Mouse (Mus musculus) kidney, embryonic 16.5 days (tissue): ENCODE results near the gene Ccl1. TPM values are rescaled to one million over a fixed set of nuclear protein-coding genes. Genes with fewer than 3 reads are reported as not detected.
A peak's percentile ranks its signal among the peaks of the same experiment; 100 is the strongest.

ENCODE experiments used
- ATAC-seq: fragments of 200-750 bp; cut with Nextera tagmentation; 2 replicates; pipeline ENCODE4 v1.8.0; 2017; ENCODE audit warnings: moderate TSS enrichment; ENCODE audit not compliant: low FRiP score, low TSS enrichment
- H3K27ac ChIP-seq: fragments of 300-500 bp; sonication (generic); 2 replicates; pipeline ENCODE4 v1.5.1; 2014; ENCODE audit warnings: low read length
- H3K27me3 ChIP-seq: fragments of 300-500 bp; sonication (generic); 2 replicates; pipeline ENCODE4 v1.6.1; 2014; ENCODE audit warnings: low read length, control low read depth, mixed read lengths; ENCODE audit not compliant: insufficient read depth
- H3K36me3 ChIP-seq: fragments of 300-500 bp; sonication (generic); 2 replicates; pipeline ENCODE4 v1.6.1; 2014; ENCODE audit warnings: low read length, control low read depth, mixed read lengths; ENCODE audit not compliant: insufficient read depth
- H3K4me1 ChIP-seq: fragments of 300-500 bp; sonication (generic); 2 replicates; pipeline ENCODE4 v1.6.1; 2014; ENCODE audit warnings: low read length, control low read depth, mixed read lengths; ENCODE audit not compliant: insufficient read depth
- H3K4me2 ChIP-seq: fragments of 300-500 bp; sonication (generic); replicated peaks from 2 replicates; pipeline ENCODE4 v1.6.1; 2014; ENCODE audit warnings: low read depth, low read length
- H3K4me3 ChIP-seq: fragments of 300-500 bp; sonication (generic); 2 replicates; pipeline ENCODE4 v1.5.1; 2014; ENCODE audit warnings: mild to moderate bottlenecking, low read length
- H3K9ac ChIP-seq: fragments of 300-500 bp; sonication (generic); replicated peaks from 2 replicates; pipeline ENCODE4 v1.6.1; 2014; ENCODE audit warnings: low read length
- H3K9me3 ChIP-seq: fragments of 300-500 bp; sonication (generic); 2 replicates; pipeline ENCODE4 v1.6.1; 2016; ENCODE audit warnings: low read length, control low read depth
- WGBS: fragments of 180-500 bp; shearing (Covaris S2); extraction: QIAGEN DNeasy Blood & Tissue Kit; methylation state at CpG from one replicate; pipeline ENCODE4 v1.1.7; 2014; 5-methylcytosine and 5-hydroxymethylcytosine counted together
- polyA plus RNA-seq: library from polyadenylated mRNA; unstranded; fragments of >200 nt; fragmentation: Nextera tagmentation; extraction: Ambion mirVana; gene quantifications from 2 replicates; pipeline ENCODE4 v1.2.1, GENCODE M21; 2015

Gene Ccl1
- polyA plus RNA-seq, 1 experiment from 2014 or later: not detected

DNA sequence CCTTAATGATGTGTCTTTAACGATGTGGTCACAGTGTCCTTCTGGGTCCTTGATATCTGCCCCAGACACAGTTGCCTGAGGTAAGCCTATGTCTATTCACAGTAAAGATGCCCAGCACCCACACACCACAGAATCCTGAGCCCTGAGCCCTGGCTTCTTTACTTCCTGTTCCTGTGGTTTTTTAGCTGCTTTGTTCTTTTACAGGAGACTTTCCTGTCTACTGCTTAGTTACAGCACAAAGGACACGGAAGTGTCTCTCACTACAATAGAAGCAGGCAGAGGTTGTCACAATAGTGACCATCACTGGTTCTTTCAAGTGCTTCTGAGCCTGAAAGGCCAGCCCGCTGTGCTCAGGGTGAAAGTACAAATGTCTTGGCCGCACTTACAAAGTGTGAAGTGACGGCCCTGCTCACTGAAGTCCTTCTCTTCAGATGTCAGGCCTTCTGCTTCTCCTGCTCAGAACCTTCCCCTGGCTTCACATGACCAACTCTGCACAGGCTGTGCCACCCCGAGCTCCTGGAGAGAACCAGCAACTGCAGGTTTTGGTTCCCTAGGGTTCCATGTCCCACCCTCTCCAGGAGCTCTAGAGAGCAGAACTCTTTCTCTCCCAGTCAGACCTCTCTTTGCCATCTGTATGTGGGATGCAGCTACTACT lies 122.1 kb downstream of the Ccl1 start:
- no peaks in the 10 kb centered on the region for H3K36me3 ChIP-seq
- H3K9me3 ChIP-seq: no peaks in the 10 kb centered on the region
- H3K4me2 ChIP-seq: no peak overlapping the region
- H3K9ac ChIP-seq: no peak overlapping the region
- H3K27me3 ChIP-seq: no peaks in the 10 kb centered on the region
- no peak overlapping the region for H3K4me3 ChIP-seq
- no peak for ATAC-seq
- no peaks in the 10 kb centered on the region for H3K4me1 ChIP-seq
- no peak overlapping the region for H3K27ac ChIP-seq
- WGBS: 55% methylated on average over 6 of the region's 6 CpGs

DNA sequence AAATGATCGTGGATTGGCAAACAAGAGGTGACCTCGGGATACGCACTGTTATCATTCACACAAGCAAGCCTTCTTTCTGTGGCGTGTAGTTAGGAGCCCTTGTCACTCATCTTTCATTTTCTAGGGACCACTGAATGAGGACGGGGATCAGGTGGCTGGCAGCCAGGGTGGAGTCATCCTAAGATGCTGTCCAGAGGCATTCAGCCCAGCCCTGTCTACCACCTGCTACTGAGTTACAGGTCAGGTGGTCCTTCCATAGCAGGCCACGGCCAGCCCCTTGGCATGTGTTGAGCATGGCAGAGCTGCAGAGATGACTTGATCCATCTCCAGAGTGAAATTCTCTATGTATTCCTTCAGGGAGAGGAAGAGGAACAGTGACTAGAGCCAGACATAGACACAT lies 123.1 kb downstream of the Ccl1 start:
- Histone ChIP-seq H3K36me3 (no peaks in the 10 kb centered on the region), H3K4me1 (no peaks in the 10 kb centered on the region), H3K27ac (no peak overlapping the region), H3K4me2 (no peak overlapping the region), H3K9me3 (no peaks in the 10 kb centered on the region), H3K27me3 (no peaks in the 10 kb centered on the region), H3K9ac (no peak overlapping the region), H3K4me3 (no peak overlapping the region)
- ATAC-seq: no peak
- WGBS: 87% methylated on average over 6 of the region's 6 CpGs

DNA sequence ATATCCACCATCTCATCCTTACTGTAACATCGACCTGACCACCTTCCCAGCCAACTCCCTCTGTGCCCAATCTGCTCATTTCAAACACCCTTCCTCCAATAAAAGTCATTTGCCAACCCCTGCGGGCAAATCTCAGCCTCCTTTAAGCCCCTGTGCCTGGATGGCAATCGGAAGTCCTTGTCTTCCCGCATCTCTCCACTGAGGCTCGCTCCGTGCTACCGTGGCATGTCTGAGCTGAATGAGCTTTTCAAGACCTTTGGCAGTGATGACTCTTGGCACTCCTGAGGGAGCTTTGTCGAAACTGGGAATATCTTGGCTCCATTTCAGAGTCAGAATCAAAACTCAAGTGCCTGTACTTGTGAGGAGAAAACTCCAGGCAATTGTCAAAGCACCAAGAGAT lies 124.2 kb downstream of the Ccl1 start:
- ATAC-seq: no peak
- H3K27ac ChIP-seq: no peak overlapping the region
- 84% methylated on average over 8 of the region's 8 CpGs for WGBS
- H3K4me2 ChIP-seq: no peak overlapping the region
- no peaks in the 10 kb centered on the region for H3K9me3 ChIP-seq
- H3K4me1 ChIP-seq: no peaks in the 10 kb centered on the region
- H3K27me3 ChIP-seq: no peaks in the 10 kb centered on the region
- H3K36me3 ChIP-seq: no peaks in the 10 kb centered on the region
- no peak overlapping the region for H3K9ac ChIP-seq
- no peak overlapping the region for H3K4me3 ChIP-seq

DNA sequence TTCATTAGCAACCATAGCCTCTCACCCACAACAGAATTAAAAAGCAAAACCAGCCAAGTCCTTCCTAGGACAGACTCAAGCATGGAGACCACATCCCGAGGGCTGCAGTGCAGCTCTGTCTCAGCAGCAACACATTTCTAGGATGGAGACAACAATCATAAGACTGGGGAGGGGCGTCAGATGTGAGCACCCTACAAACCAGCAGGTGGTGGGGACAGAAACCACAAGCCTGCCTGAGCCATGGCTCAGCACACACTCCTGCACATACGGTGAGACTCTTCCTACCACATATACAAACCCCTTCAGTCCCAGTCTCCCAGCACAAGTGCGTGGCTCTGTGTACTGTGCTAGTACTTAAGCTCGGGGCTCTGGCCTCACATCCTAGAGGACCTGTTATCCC lies 127.3 kb downstream of the Ccl1 start:
- Histone ChIP-seq H3K4me1 (no peaks in the 10 kb centered on the region), H3K36me3 (no peaks in the 10 kb centered on the region), H3K27me3 (no peaks in the 10 kb centered on the region), H3K9ac (no peak overlapping the region), H3K27ac (no peak overlapping the region), H3K9me3 (no peaks in the 10 kb centered on the region), H3K4me2 (no peak overlapping the region), H3K4me3 (no peak overlapping the region)
- WGBS: 78% methylated on average over 5 of the region's 5 CpGs
- ATAC-seq: no peak

DNA sequence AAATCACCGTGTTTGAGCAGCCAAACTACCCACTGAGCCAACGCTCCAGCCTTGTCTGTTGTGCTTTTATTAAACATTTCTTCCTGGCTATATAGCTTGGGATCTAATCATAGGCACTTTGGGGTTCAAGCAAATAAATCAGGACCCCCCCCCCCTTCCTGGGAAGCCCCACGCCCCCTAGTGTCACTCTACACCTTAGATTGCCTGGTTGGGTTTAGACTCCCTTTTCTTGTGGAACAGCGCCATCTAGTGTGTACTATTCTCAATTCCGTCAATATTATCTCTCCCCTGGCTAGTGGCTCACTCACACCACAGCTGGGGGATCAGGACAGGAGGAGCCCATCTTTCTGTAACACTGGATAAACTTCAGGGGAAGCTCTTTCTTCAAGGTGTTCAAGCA lies 127.8 kb downstream of the Ccl1 start:
- Histone ChIP-seq H3K36me3 (no peaks in the 10 kb centered on the region), H3K4me2 (no peak overlapping the region), H3K4me3 (no peak overlapping the region), H3K27me3 (no peaks in the 10 kb centered on the region), H3K27ac (no peak overlapping the region), H3K9me3 (no peaks in the 10 kb centered on the region), H3K4me1 (no peaks in the 10 kb centered on the region), H3K9ac (no peak overlapping the region)
- 0 out of 2 replicates have a peak, but pooled peaks have one; percentile 54 for ATAC-seq
- WGBS: 29% methylated on average over 5 of the region's 5 CpGs

DNA sequence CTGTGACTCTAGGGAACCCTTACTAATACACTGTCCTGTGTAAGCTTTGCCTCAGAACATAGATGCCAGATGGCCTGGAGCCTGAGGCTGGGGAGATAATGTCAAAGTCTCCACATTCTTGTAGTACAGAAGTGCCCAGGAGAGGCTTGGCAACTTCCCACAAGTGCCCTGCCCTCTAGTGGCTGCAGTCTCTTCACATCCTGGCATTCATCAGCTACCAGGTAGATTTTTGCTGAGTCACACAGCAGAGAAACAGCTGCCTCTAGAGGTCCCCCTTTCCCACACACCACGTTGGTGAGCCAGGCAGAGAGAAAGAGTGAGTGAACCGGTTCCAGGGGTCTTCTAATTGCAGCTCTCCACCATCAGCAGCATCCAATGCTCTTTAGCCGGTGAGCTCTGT lies 130.7 kb downstream of the Ccl1 start:
- no peaks in the 10 kb centered on the region for H3K9me3 ChIP-seq
- H3K27ac ChIP-seq: no peak overlapping the region
- no peak for ATAC-seq
- no peaks in the 10 kb centered on the region for H3K36me3 ChIP-seq
- no peak overlapping the region for H3K4me2 ChIP-seq
- no peak overlapping the region for H3K4me3 ChIP-seq
- H3K4me1 ChIP-seq: no peaks in the 10 kb centered on the region
- WGBS: 21% methylated on average over 3 of the region's 3 CpGs
- H3K27me3 ChIP-seq: no peaks in the 10 kb centered on the region
- no peak overlapping the region for H3K9ac ChIP-seq

DNA sequence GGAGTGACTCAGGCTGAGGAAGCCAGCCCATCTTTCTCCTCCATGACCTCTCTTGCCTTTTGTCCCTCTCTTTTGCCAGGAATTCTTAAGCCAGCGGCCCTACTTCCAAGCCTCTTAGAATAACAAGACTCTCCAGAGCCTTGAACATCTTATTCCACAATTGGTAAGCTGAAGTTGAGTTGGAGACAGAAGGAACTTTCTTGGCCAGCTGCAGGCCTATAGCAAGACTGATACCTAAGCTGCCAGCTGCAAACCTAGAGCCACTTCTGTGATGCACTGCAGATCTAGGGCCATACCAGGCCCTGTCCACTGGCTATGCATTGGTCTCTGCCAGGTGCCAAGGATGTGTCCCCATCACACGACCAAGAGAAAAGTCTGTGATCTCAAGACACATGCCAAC lies 132.0 kb downstream of the Ccl1 start:
- Histone ChIP-seq H3K27ac (no peak overlapping the region), H3K9me3 (no peaks in the 10 kb centered on the region), H3K4me2 (no peak overlapping the region), H3K27me3 (no peaks in the 10 kb centered on the region), H3K9ac (no peak overlapping the region), H3K36me3 (no peaks in the 10 kb centered on the region), H3K4me1 (no peaks in the 10 kb centered on the region), H3K4me3 (no peak overlapping the region)
- 74% methylated on average over 2 of the region's 2 CpGs for WGBS
- no peak for ATAC-seq

DNA sequence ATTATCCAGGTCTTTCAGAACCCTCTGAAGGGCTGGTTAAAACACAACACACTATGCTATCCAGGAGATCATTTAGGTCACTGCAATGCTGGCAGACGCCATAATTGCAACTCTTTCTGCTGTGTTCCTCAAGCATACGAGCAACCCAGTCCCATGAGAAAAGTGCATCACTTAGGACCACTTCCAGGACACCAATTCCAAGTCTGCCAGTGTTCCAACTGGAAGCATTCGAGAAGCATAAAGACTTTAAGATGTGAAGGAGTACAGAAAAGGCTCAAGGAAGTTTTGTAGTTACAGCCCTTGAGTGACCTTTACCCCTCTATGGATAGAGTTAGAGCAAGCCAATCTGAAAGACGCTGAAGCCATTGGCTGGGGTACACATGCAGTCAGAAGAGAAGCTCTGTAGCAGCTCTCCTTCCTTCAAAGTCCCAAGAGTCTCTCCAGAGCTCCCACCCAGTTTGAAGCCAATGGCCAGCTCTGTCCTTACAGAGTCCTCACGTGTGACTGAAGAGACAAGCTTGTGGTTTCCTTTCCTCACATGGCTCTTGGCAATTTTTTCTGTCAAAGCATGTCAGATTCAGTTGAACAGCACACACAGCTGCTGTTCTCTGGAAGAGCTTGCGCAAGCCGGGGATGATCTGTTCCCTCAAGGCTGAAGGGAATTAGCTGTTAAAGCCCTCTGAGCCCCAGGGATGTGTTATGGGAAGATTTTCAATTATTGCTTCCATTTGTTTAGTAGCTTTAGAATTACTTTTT lies 134.0 kb downstream of the Ccl1 start:
- WGBS: 72% methylated on average over 7 of the region's 7 CpGs
- H3K9ac ChIP-seq: no peak overlapping the region
- ATAC-seq: no peak
- no peak overlapping the region for H3K27ac ChIP-seq
- H3K27me3 ChIP-seq: no peaks in the 10 kb centered on the region
- no peaks in the 10 kb centered on the region for H3K9me3 ChIP-seq
- H3K4me1 ChIP-seq: no peaks in the 10 kb centered on the region
- no peaks in the 10 kb centered on the region for H3K36me3 ChIP-seq
- no peak overlapping the region for H3K4me2 ChIP-seq
- H3K4me3 ChIP-seq: no peak overlapping the region

DNA sequence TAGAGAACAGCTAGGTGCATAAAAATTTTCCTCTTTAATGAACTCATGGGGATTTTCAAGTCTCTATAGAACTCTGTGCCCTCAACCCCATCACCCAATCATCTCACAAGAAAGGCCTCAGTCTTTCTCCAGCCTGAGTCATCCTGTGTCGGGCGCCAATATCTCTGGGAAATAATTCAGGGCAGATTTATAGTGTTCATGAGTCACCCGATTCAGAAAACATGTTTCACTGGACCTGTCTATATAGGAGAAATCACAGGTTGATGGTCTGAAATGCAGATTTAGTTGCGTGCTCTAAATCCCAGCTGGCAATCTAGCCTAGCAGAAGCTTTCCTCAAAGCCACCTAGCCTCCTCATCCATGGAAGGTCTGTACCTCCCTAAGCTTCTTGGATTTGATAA lies 136.0 kb downstream of the Ccl1 start:
- H3K9me3 ChIP-seq: no peaks in the 10 kb centered on the region

DNA sequence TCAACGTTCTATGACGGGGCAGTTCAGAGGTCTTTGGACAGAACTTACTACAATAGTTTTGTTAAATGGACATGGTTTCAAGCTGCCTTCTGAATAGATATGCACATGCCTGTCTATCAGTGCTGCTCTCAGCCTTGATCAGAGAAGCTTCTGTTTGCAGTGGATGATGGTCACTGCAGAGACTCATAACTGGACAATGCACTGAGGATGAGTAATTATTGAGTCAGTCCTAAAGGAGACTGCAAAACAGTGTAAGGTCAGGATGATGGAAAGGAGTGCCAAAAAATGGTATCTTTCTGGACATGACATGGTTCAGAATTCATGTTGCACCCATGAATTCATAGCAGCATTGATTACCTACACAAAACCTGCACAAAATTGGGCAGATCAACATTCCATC lies 137.2 kb downstream of the Ccl1 start:
- no peaks in the 10 kb centered on the region for H3K27me3 ChIP-seq
- ATAC-seq: no peak
- no peaks in the 10 kb centered on the region for H3K4me1 ChIP-seq
- H3K9ac ChIP-seq: no peak overlapping the region
- H3K4me2 ChIP-seq: no peak overlapping the region
- no peak overlapping the region for H3K4me3 ChIP-seq
- 92% methylated on average over 2 of the region's 2 CpGs for WGBS
- no peak overlapping the region for H3K27ac ChIP-seq
- no peaks in the 10 kb centered on the region for H3K9me3 ChIP-seq
- H3K36me3 ChIP-seq: no peaks in the 10 kb centered on the region

More for the DNA sequence above, 136.0 kb downstream of the Ccl1 start:
- ATAC-seq: no peak
- Histone ChIP-seq H3K27me3 (no peaks in the 10 kb centered on the region), H3K4me1 (no peaks in the 10 kb centered on the region), H3K4me2 (no peak overlapping the region), H3K4me3 (no peak overlapping the region), H3K27ac (no peak overlapping the region), H3K36me3 (no peaks in the 10 kb centered on the region), H3K9ac (no peak overlapping the region)
- WGBS: 94% methylated on average over 4 of the region's 4 CpGs
